Mouse (Mus musculus) kidney, adult 2 months (tissue): ENCODE measurements at regions not wholly inside any gene's neighbourhood (a gene's known extent, or its start where the extent isn't known, plus 50 kb on each side); places are given as distances from the start of the nearest gene placed in this dataset.
A peak's percentile ranks its signal among the peaks of the same experiment; 100 is the strongest.

Experiments
- DNase-seq: peaks from one replicate; pipeline ENCODE4 v3.0.0; 2021
- H3K27ac ChIP-seq: fragments of 200-500 bp; 2 replicates; pipeline ENCODE4 v1.5.1; 2012; ENCODE audit warnings: low read depth, low read length, control low read depth, inconsistent platforms; ENCODE audit not compliant: insufficient read depth
- H3K27me3 ChIP-seq: fragments of 200-500 bp; replicated peaks from 2 replicates; pipeline ENCODE4 v1.6.1; 2012; ENCODE audit warnings: mild to moderate bottlenecking, moderate library complexity, low read length, inconsistent platforms; ENCODE audit not compliant: control insufficient read depth, insufficient read depth
- H3K36me3 ChIP-seq: fragments of 200-500 bp; 2 replicates; pipeline ENCODE4 v1.6.1; 2012; ENCODE audit warnings: mild to moderate bottlenecking, moderate library complexity, low read length, inconsistent platforms; ENCODE audit not compliant: control insufficient read depth, insufficient read depth
- H3K4me1 ChIP-seq: fragments of 200-500 bp; 2 replicates; pipeline ENCODE4 v1.6.1; 2011; ENCODE audit warnings: low read length; ENCODE audit not compliant: control insufficient read depth, insufficient read depth
- H3K4me3 ChIP-seq: fragments of 200-500 bp; 2 replicates; pipeline ENCODE4 v1.5.1; 2011; ENCODE audit warnings: mild to moderate bottlenecking, low read depth, low read length, control low read depth; ENCODE audit not compliant: insufficient read depth
- CTCF ChIP-seq: fragments of 200-500 bp; conservative IDR thresholded peaks from 2 replicates; pipeline ENCODE4 v1.5.1; 2011; ENCODE audit warnings: low read depth, mild to moderate bottlenecking, control low read depth, low read length, moderate library complexity, mixed read lengths; ENCODE audit not compliant: insufficient read depth, insufficient read length
- POLR2A ChIP-seq: fragments of 200-500 bp; IDR thresholded peaks from one replicate; pipeline ENCODE4 v1.6.1; 2011; ENCODE audit warnings: low read depth, low read length, control low read depth
- WGBS: fragments of 180-500 bp; shearing (Covaris S2); methylation state at CpG from one replicate; pipeline ENCODE4 v1.1.7; 2018; 5-methylcytosine and 5-hydroxymethylcytosine counted together

DNA sequence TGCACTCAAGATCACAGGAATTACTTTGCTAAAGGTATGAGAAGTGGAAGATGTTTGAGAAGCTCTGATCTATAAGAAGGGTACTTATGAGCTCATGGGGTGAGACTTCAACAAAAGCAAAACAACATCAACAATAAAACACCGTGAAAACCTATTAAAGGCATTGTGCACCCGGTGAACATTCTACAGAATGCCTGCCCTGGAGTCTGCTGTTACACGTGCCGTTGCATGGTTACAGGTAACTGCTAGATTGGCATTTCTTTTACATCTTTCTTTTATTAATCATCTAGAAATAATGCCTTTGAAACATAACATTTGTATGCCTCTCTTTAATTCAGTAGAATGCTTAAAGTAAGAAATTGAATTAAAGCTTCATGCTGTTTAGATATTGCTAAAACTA lies 661.0 kb downstream of the Pcdh18 start:
- H3K27me3 ChIP-seq = no peaks in the 10 kb centered on the region
- H3K4me1 ChIP-seq = no peaks in the 10 kb centered on the region
- no peaks in the 10 kb centered on the region for H3K36me3 ChIP-seq
- H3K4me3 ChIP-seq = no peak overlapping the region
- WGBS = 78% methylated on average over 4 of the region's 4 CpGs
- DNase-seq = no peak
- no peak for TF ChIP-seq CTCF
- no peak overlapping the region for H3K27ac ChIP-seq

- no peaks in the 10 kb centered on the region for H3K4me1 ChIP-seq
- 29% methylated on average over 11 of the region's 11 CpGs for whole genome bisulfite sequencing
- H3K27me3 ChIP-seq = no peaks in the 10 kb centered on the region
- DNase-seq = peak; percentile 48
- H3K4me3 ChIP-seq = no peak overlapping the region
- peak; percentile 66 for TF ChIP-seq CTCF
- TF ChIP-seq POLR2A = no peak
- no peak overlapping the region for H3K27ac ChIP-seq
- no peaks in the 10 kb centered on the region for H3K36me3 ChIP-seq
Measured at GRCm38 (mm10) chr3:49093818-49094680, 663.1 kb downstream of the Pcdh18 start.

GRCm38 (mm10) chr3:49068801-49069200 lies 688.3 kb downstream of the Pcdh18 start:
- DNase-seq = no peak
- H3K36me3 ChIP-seq = no peaks in the 10 kb centered on the region
- no peak overlapping the region for H3K27ac ChIP-seq
- no peaks in the 10 kb centered on the region for H3K27me3 ChIP-seq
- no peaks in the 10 kb centered on the region for H3K4me1 ChIP-seq
- no peak overlapping the region for H3K4me3 ChIP-seq
- TF ChIP-seq POLR2A (no peak), CTCF (no peak)

DNA sequence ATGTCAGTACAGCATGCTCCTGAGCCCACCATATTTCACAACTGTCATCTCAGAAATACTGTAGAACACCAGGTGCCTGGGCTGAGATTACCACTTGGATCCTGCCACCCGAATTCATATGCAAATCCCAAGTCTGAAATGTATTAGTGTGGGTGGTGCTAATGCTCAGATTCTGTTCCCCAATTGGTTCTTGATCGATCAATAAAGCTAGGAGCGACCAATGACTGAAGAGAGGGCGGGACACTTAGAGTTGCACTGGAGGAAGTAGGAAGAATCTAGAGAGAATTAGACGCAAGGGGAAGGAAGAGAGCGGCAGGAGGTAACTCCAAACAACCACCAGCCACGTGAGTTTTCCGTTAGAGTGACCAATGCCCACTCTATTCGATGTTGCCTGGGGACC lies 695.0 kb downstream of the Pcdh18 start:
- TF ChIP-seq CTCF = no peak
- TF ChIP-seq POLR2A = no peak
- Histone ChIP-seq H3K36me3 (no peaks in the 10 kb centered on the region), H3K27ac (no peak overlapping the region), H3K4me3 (no peak overlapping the region), H3K4me1 (no peaks in the 10 kb centered on the region), H3K27me3 (no peaks in the 10 kb centered on the region)
- 78% methylated on average over 9 of the region's 9 CpGs for WGBS
- DNase-seq = no peak

GRCm38 (mm10) chr3:49032981-49033380 lies 724.1 kb downstream of the Pcdh18 start:
- Histone ChIP-seq H3K27me3 (no peaks in the 10 kb centered on the region), H3K27ac (no peak overlapping the region), H3K4me1 (no peaks in the 10 kb centered on the region), H3K4me3 (no peak overlapping the region), H3K36me3 (no peaks in the 10 kb centered on the region)
- WGBS = 58% methylated on average over 5 of the region's 5 CpGs
- no peak for DNase-seq
- no peak for TF ChIP-seq POLR2A
- TF ChIP-seq CTCF = no peak

- no peak overlapping the region for H3K27ac ChIP-seq
- no peaks in the 10 kb centered on the region for H3K4me1 ChIP-seq
- TF ChIP-seq CTCF (no peak), POLR2A (no peak)
- no peaks in the 10 kb centered on the region for H3K36me3 ChIP-seq
- H3K27me3 ChIP-seq = no peaks in the 10 kb centered on the region
- 74% methylated on average over 6 of the region's 6 CpGs for WGBS
- no peak for DNase-seq
- no peak overlapping the region for H3K4me3 ChIP-seq
Measured at GRCm38 (mm10) chr3:49009211-49009967, 747.7 kb downstream of the Pcdh18 start.
